Mouse (Mus musculus): ENCODE data around the gene Epb41l2. TPM values are rescaled to one million over a fixed set of nuclear protein-coding genes. Genes with fewer than 3 reads are reported as not detected.

Gene Epb41l2
- polyA plus RNA-seq, 1 experiment from 2014 or later, result 105 TPM

- Histone ChIP-seq H3K4me1 (ENCODE audit: insufficient read depth) (no peaks in the 10 kb centered on the region), H3K36me3 (ENCODE audit: insufficient read depth) (no peaks in the 10 kb centered on the region), H3K9me3 (ENCODE audit: low read depth, low read length) (no peaks in the 10 kb centered on the region), H3K9ac (no peak overlapping the region), H3K27ac (ENCODE audit: low read depth) (no peak overlapping the region), H3K4me3 (ENCODE audit: low read depth, low read length) (no peak overlapping the region), H3K4me2 (no peak overlapping the region), H3K27me3 (ENCODE audit: insufficient read depth, low read length) (no peaks in the 10 kb centered on the region)
- DNase-seq (no peak), ATAC-seq (ENCODE audit: insufficient read depth) (no peak)
- TF ChIP-seq CTCF (IDR thresholded peaks at IDR 0.05; ENCODE audit: low read depth), result no peak
Measured at GRCm38 (mm10) chr10:25319531-25319930, 40.1 kb upstream of the Epb41l2 start.

DNA sequence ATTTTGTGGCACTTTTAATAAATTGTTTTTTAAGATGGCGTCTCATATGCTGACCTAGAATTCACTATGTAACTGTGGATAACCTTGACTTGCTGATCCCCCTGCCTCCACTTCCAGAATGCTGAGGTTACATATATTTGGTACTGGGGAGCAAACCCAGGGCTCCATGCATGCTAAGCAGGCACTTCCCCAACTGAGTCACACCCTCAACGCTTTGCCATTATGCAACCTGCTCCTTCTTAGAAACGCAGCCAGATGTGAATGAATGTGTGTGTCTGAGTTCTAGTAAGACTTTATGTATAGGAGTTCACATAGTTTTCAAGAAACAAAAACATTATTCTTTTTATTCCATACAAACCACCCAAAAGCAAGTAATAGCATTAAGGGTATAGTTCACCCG lies 38.4 kb upstream of the Epb41l2 start:
- no peaks in the 10 kb centered on the region for H3K4me1 ChIP-seq (ENCODE audit: insufficient read depth)
- no peak for TF ChIP-seq CTCF (IDR thresholded peaks at IDR 0.05; ENCODE audit: low read depth)
- H3K4me2 ChIP-seq, result no peak overlapping the region
- no peaks in the 10 kb centered on the region for H3K36me3 ChIP-seq (ENCODE audit: insufficient read depth)
- H3K4me3 ChIP-seq (ENCODE audit: low read depth, low read length), result no peak overlapping the region
- no peak overlapping the region for H3K9ac ChIP-seq
- WGBS, result 81% methylated on average over 4 of the region's 4 CpGs
- H3K27me3 ChIP-seq (ENCODE audit: insufficient read depth, low read length), result no peaks in the 10 kb centered on the region
- ATAC-seq (ENCODE audit: insufficient read depth) (no peak), DNase-seq (no peak)
- no peaks in the 10 kb centered on the region for H3K9me3 ChIP-seq (ENCODE audit: low read depth, low read length)
- H3K27ac ChIP-seq (ENCODE audit: low read depth), result no peak overlapping the region

GRCm38 (mm10) chr10:25325690-25326089 lies 33.9 kb upstream of the Epb41l2 start:
- no peaks in the 10 kb centered on the region for H3K36me3 ChIP-seq (ENCODE audit: insufficient read depth)
- no peak overlapping the region for H3K27ac ChIP-seq (ENCODE audit: low read depth)
- no peak for TF ChIP-seq CTCF (IDR thresholded peaks at IDR 0.05; ENCODE audit: low read depth)
- no peaks in the 10 kb centered on the region for H3K9me3 ChIP-seq (ENCODE audit: low read depth, low read length)
- H3K4me1 ChIP-seq (ENCODE audit: insufficient read depth), result no peaks in the 10 kb centered on the region
- H3K9ac ChIP-seq, result no peak overlapping the region
- no peaks in the 10 kb centered on the region for H3K27me3 ChIP-seq (ENCODE audit: insufficient read depth, low read length)
- WGBS, result 41% methylated on average over 4 of the region's 4 CpGs
- no peak overlapping the region for H3K4me2 ChIP-seq
- no peak for ATAC-seq (ENCODE audit: insufficient read depth)
- DNase-seq, result peak; percentile 75
- H3K4me3 ChIP-seq (ENCODE audit: low read depth, low read length), result no peak overlapping the region

GRCm38 (mm10) chr10:25327511-25327910 lies 32.1 kb upstream of the Epb41l2 start:
- ATAC-seq (ENCODE audit: insufficient read depth), result no peak
- WGBS, result 77% methylated on average over 6 of the region's 6 CpGs
- H3K9ac ChIP-seq, result no peak overlapping the region
- no peak for DNase-seq
- H3K4me3 ChIP-seq (ENCODE audit: low read depth, low read length), result no peak overlapping the region
- H3K4me1 ChIP-seq (ENCODE audit: insufficient read depth), result 0 out of 2 replicates have a peak, but pooled peaks cover 5% of the 10 kb centered on the region
- TF ChIP-seq CTCF (IDR thresholded peaks at IDR 0.05; ENCODE audit: low read depth), result no peak
- H3K36me3 ChIP-seq (ENCODE audit: insufficient read depth), result no peaks in the 10 kb centered on the region
- H3K4me2 ChIP-seq, result no peak overlapping the region
- H3K27ac ChIP-seq (ENCODE audit: low read depth), result no peak overlapping the region
- no peaks in the 10 kb centered on the region for H3K27me3 ChIP-seq (ENCODE audit: insufficient read depth, low read length)
- no peaks in the 10 kb centered on the region for H3K9me3 ChIP-seq (ENCODE audit: low read depth, low read length)

DNA sequence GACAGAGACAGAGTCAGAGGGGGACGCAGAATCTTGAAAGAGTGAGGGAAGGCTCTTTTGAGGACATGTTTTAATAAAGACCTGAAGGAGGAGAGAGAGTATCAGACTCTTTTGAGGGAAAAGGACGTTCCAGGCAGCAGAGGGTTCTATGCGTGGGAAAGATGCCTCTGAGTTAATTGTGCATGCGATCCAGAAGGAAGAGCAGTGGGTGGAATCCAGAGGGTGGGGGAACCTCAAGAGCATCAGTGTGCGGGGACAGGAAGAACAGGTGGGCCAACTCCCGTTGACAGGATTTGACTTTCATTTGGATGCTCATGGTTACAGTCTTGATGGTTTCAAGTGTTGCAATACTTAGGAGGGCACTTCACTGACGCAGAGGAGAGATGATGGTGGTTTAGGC lies 29.5 kb upstream of the Epb41l2 start:
- H3K9me3 ChIP-seq (ENCODE audit: low read depth, low read length), result no peaks in the 10 kb centered on the region
- WGBS, result 82% methylated on average over 7 of the region's 7 CpGs
- no peak overlapping the region for H3K4me3 ChIP-seq (ENCODE audit: low read depth, low read length)
- no peaks in the 10 kb centered on the region for H3K27me3 ChIP-seq (ENCODE audit: insufficient read depth, low read length)
- no peak for ATAC-seq (ENCODE audit: insufficient read depth)
- H3K9ac ChIP-seq, result no peak overlapping the region
- H3K4me1 ChIP-seq (ENCODE audit: insufficient read depth), result 0 out of 2 replicates have a peak, but pooled peaks cover 5% of the 10 kb centered on the region
- no peak for DNase-seq
- H3K27ac ChIP-seq (ENCODE audit: low read depth), result no peak overlapping the region
- no peak overlapping the region for H3K4me2 ChIP-seq
- no peak for TF ChIP-seq CTCF (IDR thresholded peaks at IDR 0.05; ENCODE audit: low read depth)
- no peaks in the 10 kb centered on the region for H3K36me3 ChIP-seq (ENCODE audit: insufficient read depth)

- 0 out of 2 replicates have a peak, but pooled peaks cover 5% of the 10 kb centered on the region for H3K4me1 ChIP-seq (ENCODE audit: insufficient read depth)
- no peaks in the 10 kb centered on the region for H3K9me3 ChIP-seq (ENCODE audit: low read depth, low read length)
- no peak for TF ChIP-seq CTCF (IDR thresholded peaks at IDR 0.05; ENCODE audit: low read depth)
- H3K4me2 ChIP-seq, result no peak overlapping the region
- DNase-seq (peak; percentile 61), ATAC-seq (ENCODE audit: insufficient read depth) (peak; percentile 43)
- H3K27me3 ChIP-seq (ENCODE audit: insufficient read depth, low read length), result no peaks in the 10 kb centered on the region
- no peak overlapping the region for H3K4me3 ChIP-seq (ENCODE audit: low read depth, low read length)
- WGBS, result 49% methylated on average over 9 of the region's 9 CpGs
- no peak overlapping the region for H3K9ac ChIP-seq
- H3K27ac ChIP-seq (ENCODE audit: low read depth), result peak overlapping the region; percentile 73; the same call in 1 of the 2 replicates
- H3K36me3 ChIP-seq (ENCODE audit: insufficient read depth), result no peaks in the 10 kb centered on the region
Measured at GRCm38 (mm10) chr10:25331321-25332049, 28.1 kb upstream of the Epb41l2 start.

GRCm38 (mm10) chr10:25333390-25334079 lies 26.1 kb upstream of the Epb41l2 start:
- Histone ChIP-seq H3K27ac (ENCODE audit: low read depth) (no peak overlapping the region), H3K9ac (no peak overlapping the region), H3K36me3 (ENCODE audit: insufficient read depth) (no peaks in the 10 kb centered on the region), H3K9me3 (ENCODE audit: low read depth, low read length) (no peaks in the 10 kb centered on the region), H3K4me1 (ENCODE audit: insufficient read depth) (0 out of 2 replicates have a peak, but pooled peaks cover 5% of the 10 kb centered on the region), H3K27me3 (ENCODE audit: insufficient read depth, low read length) (no peaks in the 10 kb centered on the region), H3K4me3 (ENCODE audit: low read depth, low read length) (no peak overlapping the region), H3K4me2 (no peak overlapping the region)
- 24% methylated on average over 4 of the region's 4 CpGs for WGBS
- DNase-seq, result peak; percentile 78
- no peak for TF ChIP-seq CTCF (IDR thresholded peaks at IDR 0.05; ENCODE audit: low read depth)
- peak; percentile 86 for ATAC-seq (ENCODE audit: insufficient read depth)
